Mouse (Mus musculus): Measurements from ENCODE around the gene Hsd17b7.

Gene Hsd17b7

DNA sequence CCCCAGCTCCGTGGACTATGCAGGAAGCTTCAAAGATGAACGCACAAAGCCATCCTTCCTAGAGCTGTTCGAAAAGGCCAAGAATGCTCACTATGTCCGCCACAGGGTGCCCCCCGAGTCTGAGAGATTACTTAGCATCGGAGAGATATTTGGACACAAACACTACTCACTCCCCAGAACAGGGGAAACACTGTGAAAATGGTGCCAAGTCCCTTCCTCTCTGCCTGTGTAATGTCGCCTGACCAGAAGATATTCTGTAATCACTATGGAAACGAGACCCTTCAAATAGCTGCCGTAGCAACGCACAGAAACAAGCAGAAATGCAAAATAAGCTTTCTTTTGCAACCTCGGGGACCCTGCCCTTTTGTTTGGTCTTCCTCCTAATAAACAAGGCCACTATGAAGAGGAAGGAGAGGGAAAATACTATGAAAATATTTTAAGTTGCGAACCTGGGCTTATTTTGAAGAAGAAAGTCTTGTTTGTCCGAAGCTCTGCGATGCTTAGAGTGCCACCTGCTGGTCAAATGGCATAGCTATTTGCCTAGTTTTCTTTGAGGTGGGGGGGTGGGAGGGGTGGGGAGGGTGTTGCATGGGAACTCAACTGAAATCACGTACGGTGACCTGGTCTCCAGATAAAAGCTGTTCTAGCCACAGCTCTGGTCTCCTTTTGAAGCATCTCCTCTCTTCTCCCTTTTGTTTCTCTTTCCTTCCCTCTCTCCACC is 34.9 kb downstream of the Hsd17b7 start:
- DNase-seq (ENCODE audit: low read depth): peak; percentile 88

DNA sequence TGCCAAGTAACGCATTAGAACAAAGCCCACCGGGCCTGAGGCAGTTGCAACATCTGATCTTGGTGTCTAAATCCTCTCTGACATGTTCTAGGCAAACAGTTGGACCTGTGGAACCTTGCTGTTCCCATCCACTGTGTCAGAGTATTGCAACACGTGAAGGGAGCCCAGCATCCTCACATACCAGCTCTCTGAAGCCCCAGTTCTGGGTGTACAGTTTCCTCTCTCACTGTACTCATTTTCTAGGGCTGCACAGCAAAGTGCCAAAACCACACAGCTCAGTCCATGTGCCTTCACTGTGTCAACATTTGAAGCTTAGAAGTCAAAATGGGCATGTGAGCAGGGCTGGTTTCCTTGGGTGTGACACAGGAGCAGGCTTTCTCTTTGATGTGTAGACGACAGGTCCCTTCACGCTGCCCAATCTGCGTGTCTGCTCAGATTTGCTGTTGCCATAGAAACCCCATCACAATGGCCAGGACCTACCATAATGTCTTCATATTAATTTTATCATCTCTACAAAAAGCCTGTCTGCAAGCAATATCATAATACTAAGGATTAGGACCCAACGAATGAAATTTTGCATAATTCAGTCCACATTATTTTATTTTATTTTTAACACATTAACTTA is 36.8 kb downstream of the Hsd17b7 start:
- no peak for DNase-seq (ENCODE audit: low read depth)

DNA sequence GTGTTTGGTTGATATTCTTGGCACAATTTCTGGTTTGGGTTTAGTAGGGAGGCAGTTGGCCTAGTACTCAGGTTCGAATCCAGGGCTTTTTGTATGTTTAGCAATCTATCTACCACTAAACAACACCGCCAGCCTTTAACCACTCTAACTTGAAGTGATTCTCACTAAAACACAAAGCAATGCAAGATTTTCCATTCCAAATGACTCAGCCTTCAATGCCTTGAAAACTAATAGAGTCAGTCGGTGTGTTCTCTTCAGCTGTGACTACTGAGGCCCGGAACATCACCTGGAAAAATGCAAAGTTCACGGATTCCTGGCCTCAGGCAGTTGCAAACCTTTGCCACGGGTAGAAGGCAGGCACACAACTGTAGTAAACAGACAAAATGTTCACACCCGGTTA is 37.3 kb downstream of the Hsd17b7 start:
- DNase-seq (ENCODE audit: low read depth): no peak

DNA sequence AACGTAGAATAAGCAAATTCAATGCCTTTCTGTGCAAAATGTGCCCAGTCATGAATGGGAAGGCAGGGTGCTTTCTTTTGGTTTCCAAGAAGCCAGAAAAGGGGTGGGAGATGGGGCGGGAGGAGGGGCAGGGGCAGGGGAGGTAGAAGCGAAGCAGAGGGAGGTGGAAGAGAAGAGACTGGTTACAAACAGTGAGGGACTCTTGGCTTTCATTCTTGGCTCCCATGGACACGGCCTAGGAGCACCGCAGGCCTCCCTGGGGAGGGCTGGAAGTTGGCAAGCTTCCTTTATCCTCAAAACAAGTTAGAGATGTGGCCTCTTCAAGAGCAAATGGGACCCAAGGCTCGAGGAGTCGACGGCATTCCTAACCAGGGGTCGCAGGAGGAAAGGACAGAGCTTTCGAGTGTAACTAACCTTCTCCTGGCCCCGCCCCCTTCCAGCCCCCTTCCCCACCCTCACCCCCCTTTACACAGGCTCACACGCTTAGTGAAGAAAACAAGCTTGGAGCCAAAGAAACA is 40.5 kb downstream of the Hsd17b7 start, which contains the start of gene Ccdc190:
Gene Ccdc190 (plus strand): TSS at position 195 of the 518 bp plus-strand sequence.
- peak; percentile 60 for DNase-seq (ENCODE audit: low read depth)

DNA sequence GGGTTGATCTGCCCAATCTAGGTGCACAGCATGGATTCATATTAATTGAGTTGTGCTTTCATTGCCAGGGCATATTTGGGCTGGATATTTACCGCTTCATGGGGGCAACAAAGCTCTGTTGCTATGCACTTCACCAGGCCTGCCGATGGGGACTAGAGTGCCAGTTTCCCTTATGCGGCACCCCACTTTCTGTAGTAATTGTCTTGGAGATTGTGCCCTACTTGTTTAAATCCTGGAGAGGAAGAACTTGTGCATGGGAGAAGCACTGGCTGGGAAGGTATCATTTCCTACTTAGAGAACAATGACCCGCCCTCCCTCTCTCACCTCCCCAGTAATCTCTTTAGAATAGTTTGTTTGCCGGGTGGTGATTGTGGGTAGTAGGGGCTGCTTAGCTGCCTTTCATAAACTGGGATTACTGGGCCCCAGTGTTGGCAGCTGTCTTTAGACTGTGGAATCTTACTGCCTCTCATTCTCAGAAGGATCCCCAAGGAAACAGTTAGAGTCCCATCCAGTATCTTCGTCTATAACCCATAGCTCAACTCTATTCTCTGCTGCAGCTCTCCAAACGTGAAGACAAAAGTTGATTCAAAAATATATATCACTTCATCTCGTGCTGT is 41.2 kb downstream of the Hsd17b7 start:
- no peak for DNase-seq (ENCODE audit: low read depth)

DNA sequence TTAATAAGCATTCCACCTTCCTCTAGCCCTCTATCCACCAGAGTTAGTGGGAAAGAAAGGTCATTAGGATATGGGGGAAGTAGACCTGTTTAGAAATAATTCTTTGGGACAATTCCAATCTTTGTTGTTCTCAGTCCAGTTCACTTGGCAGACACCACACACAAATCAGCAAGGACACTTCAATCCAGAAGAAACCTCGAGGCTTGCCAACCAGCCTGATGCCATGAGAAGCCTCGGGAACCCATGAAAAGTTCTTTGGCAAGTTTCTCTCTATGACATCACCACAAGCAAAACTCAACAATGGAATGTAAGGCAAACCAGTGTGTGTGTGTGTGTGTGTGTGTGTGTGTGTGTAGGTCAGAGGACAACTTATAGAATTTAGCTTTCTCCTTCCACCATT is 44.5 kb downstream of the Hsd17b7 start:
- peak; percentile 67 for DNase-seq (ENCODE audit: low read depth)

DNA sequence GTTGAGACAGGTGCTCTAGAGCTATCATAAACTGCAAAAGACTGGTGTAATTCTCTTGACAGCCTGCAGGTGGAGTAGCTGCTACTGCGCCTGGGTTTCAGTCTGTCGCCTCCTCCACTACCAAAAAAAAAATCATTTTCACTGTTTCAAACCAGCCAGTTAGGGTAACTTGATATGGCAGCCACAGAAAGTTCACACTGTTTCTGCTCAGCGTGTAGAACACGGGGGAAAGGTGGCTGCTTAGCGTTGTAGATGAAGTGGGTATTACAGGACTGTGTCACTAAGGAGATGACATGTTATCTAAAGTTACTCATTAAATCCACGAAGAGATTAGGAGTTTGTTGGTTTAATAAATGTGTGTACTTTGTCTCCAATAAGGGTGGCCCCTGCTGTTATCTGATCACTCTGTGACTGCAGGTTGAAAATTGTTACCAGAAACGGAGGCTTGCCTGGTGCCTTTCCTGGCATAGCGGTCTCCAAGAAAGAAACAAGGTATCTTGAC is 47.3 kb downstream of the Hsd17b7 start:
- DNase-seq (ENCODE audit: low read depth): peak; percentile 80

DNA sequence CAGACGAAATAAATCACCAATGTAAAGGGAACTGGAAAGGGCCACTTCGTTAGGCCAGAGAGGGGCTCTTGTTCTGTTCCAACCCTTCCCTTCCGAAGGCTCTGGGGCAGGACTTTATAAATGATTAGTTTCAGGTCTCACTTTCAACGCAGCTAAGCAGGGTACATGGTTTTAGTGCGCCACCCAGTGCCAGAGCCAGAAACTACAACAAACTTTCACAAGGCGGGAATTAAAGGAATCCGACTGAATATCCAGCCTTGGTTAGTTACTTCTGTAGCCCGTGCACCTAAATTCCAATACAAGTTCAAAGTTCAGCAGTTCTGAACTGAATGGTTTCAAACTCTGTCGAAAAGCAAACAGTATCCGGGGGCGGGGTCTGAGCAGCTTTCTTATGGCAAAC is 49.8 kb downstream of the Hsd17b7 start:
- peak; percentile 92 for DNase-seq (ENCODE audit: low read depth)

DNA sequence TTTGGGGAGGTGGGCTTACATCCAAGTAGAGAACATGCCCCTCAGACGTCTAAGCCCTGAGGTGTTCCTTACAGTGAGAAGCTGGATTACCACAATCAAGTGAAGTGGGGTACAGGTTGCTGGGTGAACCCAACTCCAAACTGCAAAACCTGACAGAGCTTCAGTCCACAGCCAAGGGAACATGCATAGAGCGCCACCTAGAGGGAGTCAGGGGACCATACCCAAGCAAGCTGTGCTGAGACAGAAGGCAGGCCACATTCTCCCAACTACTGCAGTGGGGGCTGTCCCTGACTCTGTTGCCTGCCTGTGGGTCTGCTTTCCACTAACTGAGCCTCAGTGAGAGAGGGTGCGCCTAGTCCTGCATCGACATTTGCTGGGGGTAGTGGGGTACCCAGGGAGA is 51.0 kb downstream of the Hsd17b7 start:
- peak; percentile 90 for DNase-seq (ENCODE audit: low read depth)

DNA sequence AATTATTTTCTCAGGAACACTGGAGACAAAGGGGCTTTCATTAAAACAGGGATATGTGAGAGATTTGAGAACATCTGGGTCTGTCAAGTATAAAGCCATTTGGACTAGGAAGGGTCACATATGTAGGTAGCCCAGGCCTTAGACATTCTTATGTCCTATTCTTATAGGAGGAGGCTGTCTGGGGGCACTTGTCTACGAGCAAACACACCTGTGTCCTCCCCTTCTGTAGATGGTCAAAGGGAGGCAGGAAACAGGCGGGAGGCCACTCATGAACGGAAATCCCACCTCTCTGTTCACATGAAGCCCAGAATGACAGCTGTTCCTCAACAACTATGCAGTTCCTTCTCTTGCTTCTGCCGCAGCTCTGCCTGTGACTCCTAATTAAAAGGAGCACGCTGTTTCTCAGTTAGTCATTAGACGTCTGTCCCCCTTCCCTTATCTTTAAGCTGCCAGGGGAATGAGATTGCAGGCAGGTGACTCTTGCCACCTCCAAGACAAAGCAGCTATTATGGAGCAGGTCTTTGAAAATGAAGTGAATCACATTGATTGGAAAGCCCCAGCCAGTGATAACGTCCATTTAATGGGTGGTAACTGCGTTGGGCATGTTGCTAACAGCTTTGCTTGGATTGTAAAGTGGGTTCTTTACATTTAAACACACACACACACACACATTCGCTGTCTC is 51.8 kb downstream of the Hsd17b7 start:
- DNase-seq (ENCODE audit: low read depth): no peak

DNA sequence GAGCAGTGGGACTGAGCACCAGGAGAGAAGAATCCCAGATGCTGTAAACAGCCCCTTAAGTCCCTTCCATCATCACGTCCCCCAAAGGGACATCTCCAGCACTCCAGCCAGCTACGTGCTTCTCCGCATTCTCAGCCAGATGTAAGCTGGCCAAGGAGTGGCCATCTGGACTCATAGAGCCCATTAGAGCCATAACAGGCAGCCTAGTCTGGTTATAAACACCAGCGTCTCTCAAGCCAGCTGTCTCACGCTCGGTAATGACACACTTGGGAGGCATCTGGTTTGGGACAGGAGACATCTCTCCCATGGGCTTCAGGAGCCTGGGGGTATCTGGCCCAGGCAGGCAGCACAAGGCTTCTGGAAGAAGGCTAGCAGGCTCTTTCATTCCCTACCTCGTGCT is 52.4 kb downstream of the Hsd17b7 start:
- DNase-seq (ENCODE audit: low read depth): no peak

DNA sequence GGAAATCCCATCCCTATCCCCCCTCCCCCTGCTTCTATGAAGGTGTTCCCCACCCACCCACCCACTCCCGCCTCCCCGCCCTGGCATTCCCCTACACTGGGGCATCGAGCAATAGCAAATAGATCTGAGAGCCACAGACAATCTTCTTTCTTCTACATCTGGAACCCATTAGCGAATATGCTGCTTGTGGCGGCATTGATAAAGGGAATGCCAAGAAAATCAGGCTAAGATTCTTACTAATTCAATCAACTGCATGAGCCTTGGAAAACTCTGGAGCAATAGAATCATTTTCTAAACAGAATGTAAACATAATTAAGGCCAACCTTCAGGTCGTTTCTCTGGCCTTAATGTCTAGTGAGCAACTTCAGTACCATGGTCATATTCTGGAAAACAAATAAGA is 57.5 kb downstream of the Hsd17b7 start:
- DNase-seq (ENCODE audit: low read depth): peak; percentile 38

DNA sequence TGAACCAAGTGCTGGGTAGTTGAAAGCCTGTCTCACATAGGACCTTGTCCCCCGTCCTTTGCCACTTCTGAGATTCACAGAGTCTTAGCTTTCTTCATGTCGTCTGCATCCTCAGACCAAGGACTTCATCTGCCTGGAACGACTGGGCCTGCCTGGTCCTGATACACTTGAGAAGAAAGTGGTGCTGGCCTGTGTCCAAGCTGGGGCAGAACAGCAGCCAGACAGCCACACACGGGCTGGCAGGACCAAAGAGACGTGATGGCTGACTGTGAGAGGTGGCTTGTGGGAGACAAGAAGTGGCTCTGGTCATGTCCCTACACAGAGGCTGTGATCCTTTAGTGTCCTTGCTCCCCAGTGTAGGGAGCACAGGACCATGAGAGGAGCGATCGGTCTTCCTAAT is 58.3 kb downstream of the Hsd17b7 start:
- no peak for DNase-seq (ENCODE audit: low read depth)

DNA sequence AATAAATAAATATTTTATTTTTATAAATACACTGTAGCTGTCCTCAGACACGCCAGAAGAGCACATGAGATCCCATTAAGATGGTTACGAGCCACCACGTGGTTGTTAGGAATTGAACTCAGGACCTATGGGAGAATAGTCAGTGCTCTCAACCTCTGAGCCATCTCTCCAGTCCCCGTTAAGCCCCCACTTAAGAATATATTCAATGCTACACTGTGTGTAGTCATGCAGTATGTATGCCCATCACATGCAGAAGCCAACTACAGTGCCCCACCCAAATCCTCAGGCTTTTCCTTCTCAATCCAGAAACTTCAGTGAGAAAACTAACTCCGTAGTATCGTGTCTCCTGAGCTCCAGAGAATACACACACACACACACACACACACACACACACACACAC is 59.4 kb downstream of the Hsd17b7 start:
- DNase-seq (ENCODE audit: low read depth): no peak

DNA sequence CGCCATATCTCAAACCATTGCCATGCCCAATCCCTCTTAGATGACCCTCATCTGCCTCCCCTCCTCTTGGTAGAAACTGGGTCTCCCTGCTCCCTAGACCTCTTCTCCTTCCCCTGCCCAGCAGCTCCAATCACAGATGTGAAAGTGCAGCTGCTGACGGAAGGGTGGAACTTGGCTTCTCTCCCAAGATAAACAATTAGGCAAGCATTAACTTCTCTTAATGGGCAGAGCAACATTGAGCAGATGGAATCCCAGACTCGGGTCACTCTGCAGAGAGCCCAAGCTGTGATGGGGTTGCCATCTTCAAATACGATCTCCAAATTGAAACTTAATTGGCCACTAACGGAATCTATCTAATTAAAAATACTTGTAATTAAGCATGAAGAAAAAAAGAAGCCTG is 59.9 kb downstream of the Hsd17b7 start:
- no peak for DNase-seq (ENCODE audit: low read depth)

DNA sequence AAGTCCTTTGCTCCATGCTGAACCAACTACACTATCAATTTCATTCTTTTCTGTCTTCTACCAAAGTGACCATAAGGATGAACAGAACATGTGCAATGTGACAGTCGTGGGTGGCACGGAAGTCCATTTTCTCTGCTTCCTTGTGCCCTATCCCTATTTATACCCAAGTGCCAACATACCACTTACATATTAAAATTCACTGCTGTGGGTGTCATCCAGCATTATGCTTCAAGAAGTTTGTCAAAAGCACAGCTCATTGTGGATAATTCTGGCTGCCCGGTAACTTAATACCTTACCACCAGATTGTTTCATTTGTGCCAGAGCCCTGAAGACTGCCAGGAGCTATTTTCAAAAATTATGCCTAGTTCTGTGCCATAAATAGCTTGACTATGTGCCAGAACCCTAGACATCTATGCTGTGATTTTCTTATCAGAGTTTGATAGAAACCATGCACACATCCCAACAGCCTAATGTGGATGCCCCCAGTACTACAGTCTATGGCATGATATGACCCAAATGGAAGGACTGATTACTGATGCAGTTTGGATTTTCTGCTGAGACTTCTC is 68.2 kb downstream of the Hsd17b7 start:
- DNase-seq (ENCODE audit: low read depth): no peak
